Mouse (Mus musculus): ENCODE results near the gene Gatad2a. TPM values are rescaled to one million over a fixed set of nuclear protein-coding genes. Genes with fewer than 3 reads are reported as not detected.

Gatad2a gene
- polyA plus RNA-seq, 2 experiments = 18.3 to 22.7 TPM

DNA sequence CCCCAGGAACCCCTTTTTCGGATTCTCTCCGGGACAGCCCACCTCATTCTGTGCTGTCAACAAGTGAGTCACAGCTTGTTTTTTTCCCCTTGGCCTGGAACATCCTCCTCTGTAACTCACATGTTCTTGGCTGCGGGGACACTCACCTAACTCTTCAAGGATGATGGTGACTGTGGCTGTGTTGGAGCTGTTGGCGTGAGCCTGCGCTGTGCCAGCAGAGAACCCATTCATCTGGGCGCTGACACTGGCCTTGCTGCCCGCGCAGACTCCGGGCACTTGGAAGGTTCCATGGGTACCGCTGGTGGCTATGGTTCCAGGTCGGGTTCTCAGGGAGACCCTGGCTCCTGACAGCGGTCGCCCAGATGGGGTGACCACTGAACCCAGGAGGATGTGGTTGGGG lies 112.0 kb downstream of the Gatad2a start:
- no peak for ATAC-seq (ENCODE audit: insufficient read depth)
- Histone ChIP-seq H3K4me2 (ENCODE audit: low read depth) (no peak overlapping the region), H3K4me1 (replicated peaks; ENCODE audit: control insufficient read depth in 2 of 2, insufficient read depth in 2 of 2, low read length in 1 of 2) (no peaks in the 10 kb centered on the region), H3K9me3 (ENCODE audit: control insufficient read depth, low read length) (no peaks in the 10 kb centered on the region), H3K4me3 (ENCODE audit: insufficient read depth in 1 of 2, low read depth in 2 of 2, low read length in 2 of 2) (no peak overlapping the region), H3K36me3 (replicated peaks; ENCODE audit: control insufficient read depth, insufficient read depth, low read depth) (no peaks in the 10 kb centered on the region), H3K27ac (no peak overlapping the region), H3K27me3 (ENCODE audit: control insufficient read depth, insufficient read depth, low read length) (peaks cover 100% of the 10 kb centered on the region), H3K9ac (replicated peaks) (no peak overlapping the region)
- TF ChIP-seq EP300 (IDR thresholded peaks at IDR 0.05; ENCODE audit: low read depth) (no peak), CTCF (IDR thresholded peaks at IDR 0.05; ENCODE audit: low read depth) (no peak)
- DNase-seq (ENCODE audit: low read depth in 3 of 3, low spot score in 3 of 3) = no peak
- WGBS (ENCODE audit: insufficient replicate concordance) = 50% methylated on average over 13 of the region's 13 CpGs

DNA sequence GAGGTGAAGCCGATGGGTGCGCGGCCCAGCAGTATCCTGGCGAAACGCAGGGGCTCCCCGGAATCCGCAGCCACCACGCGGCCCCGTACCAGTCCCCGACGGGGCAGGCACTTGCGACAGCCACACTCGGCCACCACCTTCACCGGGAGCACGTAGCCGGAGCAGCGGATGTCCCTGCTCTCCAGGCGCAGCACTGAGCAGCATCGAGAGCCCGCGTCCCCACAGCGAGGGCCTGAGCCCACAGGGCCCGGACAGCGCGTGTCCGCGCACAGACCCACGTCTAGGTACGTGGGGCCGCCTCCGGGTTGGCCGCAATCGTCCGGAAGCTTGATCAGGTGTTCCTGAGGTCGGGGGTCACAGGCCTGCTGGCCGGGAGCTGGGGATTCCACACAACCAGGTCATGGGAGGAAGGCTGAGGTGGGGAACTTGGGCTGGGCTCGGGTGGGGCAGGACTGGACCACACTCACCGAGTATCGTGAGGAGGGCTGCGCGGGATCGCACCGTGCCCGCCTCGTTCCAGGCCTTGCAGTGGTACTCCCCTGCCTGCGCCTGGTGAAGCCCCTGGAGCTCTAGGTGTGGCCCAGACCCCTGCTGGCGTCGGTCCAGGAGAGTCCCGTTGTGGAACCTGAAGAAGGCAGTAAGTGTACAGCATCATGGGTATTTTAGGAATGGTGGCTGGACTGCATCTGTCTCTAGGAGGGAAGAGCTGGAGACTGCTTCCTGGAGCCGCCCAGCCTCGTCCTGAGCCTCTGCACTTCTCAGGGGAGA lies 113.2 kb downstream of the Gatad2a start:
- Histone ChIP-seq H3K9me3 (ENCODE audit: control insufficient read depth, low read length) (no peaks in the 10 kb centered on the region), H3K36me3 (replicated peaks; ENCODE audit: control insufficient read depth, insufficient read depth, low read depth) (no peaks in the 10 kb centered on the region), H3K9ac (replicated peaks) (no peak overlapping the region), H3K27ac (no peak overlapping the region), H3K27me3 (ENCODE audit: control insufficient read depth, insufficient read depth, low read length) (peaks cover 90% of the 10 kb centered on the region), H3K4me1 (replicated peaks; ENCODE audit: control insufficient read depth in 2 of 2, insufficient read depth in 2 of 2, low read length in 1 of 2) (no peaks in the 10 kb centered on the region), H3K4me3 (ENCODE audit: insufficient read depth in 1 of 2, low read depth in 2 of 2, low read length in 2 of 2) (no peak overlapping the region), H3K4me2 (ENCODE audit: low read depth) (no peak overlapping the region)
- DNase-seq (ENCODE audit: low read depth in 3 of 3, low spot score in 3 of 3) (no peak), ATAC-seq (ENCODE audit: insufficient read depth) (no peak)
- TF ChIP-seq CTCF (IDR thresholded peaks at IDR 0.05; ENCODE audit: low read depth) = no peak
- 19% methylated on average over 52 of the region's 52 CpGs for WGBS (ENCODE audit: insufficient replicate concordance)

DNA sequence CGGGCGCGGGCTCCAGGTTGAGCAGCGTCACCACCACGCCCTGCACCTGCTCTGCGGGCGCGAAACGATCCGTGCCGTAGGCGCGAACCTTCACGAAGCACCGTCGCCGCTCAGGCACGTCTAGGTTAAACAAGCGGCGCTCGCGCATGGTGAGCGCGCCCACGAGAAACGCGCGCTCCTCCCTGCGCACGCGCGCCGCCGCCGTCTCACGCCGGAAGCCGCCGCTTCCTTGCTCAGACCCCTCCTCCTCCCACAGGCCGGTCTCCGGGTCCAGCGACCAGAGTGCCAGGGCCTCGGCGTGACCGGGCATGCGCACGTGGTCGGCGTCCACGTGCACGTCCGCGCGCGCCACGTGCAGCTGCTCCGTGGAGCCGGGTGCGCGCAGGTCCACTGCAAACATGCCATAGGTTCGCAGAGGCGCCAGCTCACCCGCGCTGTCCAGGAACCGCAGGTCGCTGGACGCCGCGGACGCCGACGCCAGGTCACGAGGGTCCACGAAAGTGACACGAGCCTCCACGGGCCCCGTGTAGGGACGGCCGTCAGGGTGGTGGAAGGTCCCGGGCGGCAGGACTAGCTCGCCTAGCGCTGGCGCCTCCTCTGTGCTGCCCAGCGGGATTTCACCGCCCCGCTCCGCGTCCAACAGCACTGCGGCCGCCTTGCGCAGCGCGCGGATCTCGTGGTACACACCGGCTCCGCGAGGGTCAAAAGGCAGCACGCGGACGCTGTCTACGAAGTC lies 114.0 kb downstream of the Gatad2a start:
- Histone ChIP-seq H3K27me3 (ENCODE audit: control insufficient read depth, insufficient read depth, low read length) (peaks cover 82% of the 10 kb centered on the region), H3K36me3 (replicated peaks; ENCODE audit: control insufficient read depth, insufficient read depth, low read depth) (no peaks in the 10 kb centered on the region), H3K9ac (replicated peaks) (no peak overlapping the region), H3K27ac (no peak overlapping the region), H3K4me3 (ENCODE audit: insufficient read depth in 1 of 2, low read depth in 2 of 2, low read length in 2 of 2) (peak overlapping the region in 1 of 2 experiments; percentile 20; a peak in 1 of 4 replicates), H3K9me3 (ENCODE audit: control insufficient read depth, low read length) (no peaks in the 10 kb centered on the region), H3K4me2 (ENCODE audit: low read depth) (peak overlapping the region; percentile 33; the same call in 1 of the 2 replicates), H3K4me1 (replicated peaks; ENCODE audit: control insufficient read depth in 2 of 2, insufficient read depth in 2 of 2, low read length in 1 of 2) (no peaks in the 10 kb centered on the region)
- 9% methylated on average over 101 of the region's 103 CpGs for WGBS (ENCODE audit: insufficient replicate concordance)
- peak; percentile 36 for ATAC-seq (ENCODE audit: insufficient read depth)
- TF ChIP-seq EP300 (IDR thresholded peaks at IDR 0.05; ENCODE audit: low read depth) (no peak), CTCF (IDR thresholded peaks at IDR 0.05; ENCODE audit: low read depth) (no peak)
- no peak for DNase-seq (ENCODE audit: low read depth in 3 of 3, low spot score in 3 of 3)

DNA sequence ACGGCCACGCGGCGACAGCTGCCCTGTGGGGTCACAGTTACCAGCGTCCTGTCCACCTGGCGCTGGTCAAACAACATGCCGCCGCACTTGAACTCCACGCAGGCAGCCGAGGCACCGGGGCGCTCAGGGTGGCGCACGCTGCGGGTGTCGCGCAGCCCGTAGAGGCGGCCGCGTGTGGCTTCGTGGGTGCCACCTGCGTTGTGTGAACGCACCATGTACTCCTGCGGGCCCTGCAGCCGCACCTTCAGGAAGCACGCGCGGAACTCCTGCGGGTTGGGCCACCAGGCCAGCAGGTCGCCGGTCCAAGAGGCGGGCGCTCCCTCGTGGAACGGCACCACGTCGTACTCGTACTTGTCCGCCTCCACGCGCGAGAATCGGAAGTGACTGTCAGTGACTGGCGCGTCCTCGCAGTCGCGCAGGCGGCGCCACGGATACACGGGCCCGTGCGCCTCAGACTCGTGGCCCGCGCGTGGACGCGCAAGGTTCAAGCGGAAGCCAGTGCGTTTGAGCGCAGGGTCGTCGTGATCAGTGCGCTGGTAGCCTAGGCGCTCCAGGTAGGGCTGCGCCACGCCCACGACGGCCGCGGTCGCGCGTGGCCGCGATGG lies 114.8 kb downstream of the Gatad2a start:
- WGBS (ENCODE audit: insufficient replicate concordance) = 21% methylated on average over 79 of the region's 79 CpGs
- Histone ChIP-seq H3K36me3 (replicated peaks; ENCODE audit: control insufficient read depth, insufficient read depth, low read depth) (no peaks in the 10 kb centered on the region), H3K4me3 (ENCODE audit: insufficient read depth in 1 of 2, low read depth in 2 of 2, low read length in 2 of 2) (0 out of 4 replicates have a peak overlapping the region, but pooled peaks of 1 of the 2 experiments have one; percentile 20)

DNA sequence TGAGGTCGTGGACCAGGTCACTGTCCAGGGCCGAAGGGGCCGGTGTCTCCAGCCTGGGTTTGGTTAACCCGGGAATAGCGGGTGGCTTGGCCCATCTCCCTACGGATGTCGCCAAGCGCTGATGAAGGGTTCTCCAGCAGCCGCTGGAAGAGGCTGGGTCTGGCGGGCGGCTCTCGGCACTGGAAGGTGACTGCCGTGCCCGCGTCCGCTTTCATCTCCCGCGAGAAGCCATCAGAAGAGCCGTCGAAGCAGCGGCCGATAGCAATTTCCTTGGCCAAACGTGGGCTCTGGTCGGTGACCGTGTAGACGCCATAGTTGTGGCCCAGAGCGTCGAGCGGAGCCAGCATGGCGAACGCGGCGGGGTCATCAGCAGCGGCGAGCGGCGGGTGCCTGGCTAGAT lies 115.3 kb downstream of the Gatad2a start:
- Histone ChIP-seq H3K9me3 (ENCODE audit: control insufficient read depth, low read length) (no peaks in the 10 kb centered on the region), H3K9ac (replicated peaks) (no peak overlapping the region), H3K4me1 (replicated peaks; ENCODE audit: control insufficient read depth in 2 of 2, insufficient read depth in 2 of 2, low read length in 1 of 2) (no peaks in the 10 kb centered on the region), H3K27ac (no peak overlapping the region), H3K4me3 (ENCODE audit: insufficient read depth in 1 of 2, low read depth in 2 of 2, low read length in 2 of 2) (no peak overlapping the region), H3K4me2 (ENCODE audit: low read depth) (no peak overlapping the region), H3K36me3 (replicated peaks; ENCODE audit: control insufficient read depth, insufficient read depth, low read depth) (no peaks in the 10 kb centered on the region), H3K27me3 (ENCODE audit: control insufficient read depth, insufficient read depth, low read length) (peaks cover 68% of the 10 kb centered on the region)
- TF ChIP-seq EP300 (IDR thresholded peaks at IDR 0.05; ENCODE audit: low read depth) = no peak
- no peak for TF ChIP-seq CTCF (IDR thresholded peaks at IDR 0.05; ENCODE audit: low read depth)
- ATAC-seq (ENCODE audit: insufficient read depth) (no peak), DNase-seq (ENCODE audit: low read depth in 3 of 3, low spot score in 3 of 3) (no peak)
- WGBS (ENCODE audit: insufficient replicate concordance) = 14% methylated on average over 37 of the region's 37 CpGs

More for the DNA sequence above, 114.8 kb downstream of the Gatad2a start:
- H3K9ac ChIP-seq (replicated peaks) = no peak overlapping the region
- DNase-seq (ENCODE audit: low read depth in 3 of 3, low spot score in 3 of 3) (no peak), ATAC-seq (ENCODE audit: insufficient read depth) (no peak)
- H3K4me1 ChIP-seq (replicated peaks; ENCODE audit: control insufficient read depth in 2 of 2, insufficient read depth in 2 of 2, low read length in 1 of 2) = no peaks in the 10 kb centered on the region
- no peak overlapping the region for H3K27ac ChIP-seq
- no peaks in the 10 kb centered on the region for H3K9me3 ChIP-seq (ENCODE audit: control insufficient read depth, low read length)
- peak overlapping the region; percentile 33; the same call in 1 of the 2 replicates for H3K4me2 ChIP-seq (ENCODE audit: low read depth)
- TF ChIP-seq EP300 (IDR thresholded peaks at IDR 0.05; ENCODE audit: low read depth) = no peak
- no peak for TF ChIP-seq CTCF (IDR thresholded peaks at IDR 0.05; ENCODE audit: low read depth)
- peaks cover 73% of the 10 kb centered on the region for H3K27me3 ChIP-seq (ENCODE audit: control insufficient read depth, insufficient read depth, low read length)
